Mouse (Mus musculus): ENCODE results near the gene Lgals2.

GRCm38 (mm10) chr15:78857009-78857408 lies 1.7 kb upstream of the Lgals2 start:
- TF ChIP-seq CTCF (IDR thresholded peaks at IDR 0.05; ENCODE audit: extremely low read depth, insufficient read length, insufficient replicate concordance, low read depth, low read length) (no peak), POLR2A (IDR thresholded peaks at IDR 0.05; ENCODE audit: low read depth, low read length) (peak; percentile 20; the same call in 1 of the 2 replicates)
